22 mouse cellular contexts compared by ENCODE assay signal in genomic region chr10:56841973-56842372, GRCm38 (mm10).
"Had no signal": no experiment of that assay in that cellular context is flagged by ENCODE, and none has a peak within 500 bp of the region (broad histone marks: within the 10 kb centered on the region; RNA-seq: fewer than 3 reads in every experiment).

No protein-coding gene starts in this region.

- H3K27ac ChIP-seq: kidney, embryonic 15.5 days; limb, embryonic 10.5 days; limb, embryonic 13.5 days; liver, embryonic 12.5 days; liver, embryonic 15.5 days; midbrain, embryonic 10.5 days; neural tube, embryonic 12.5 days; neural tube, embryonic 15.5 days; stomach, postnatal 0 days had no signal

- DNase-seq: kidney, adult 8-10 months; kidney, postnatal 10 days; kidney, postnatal 36 days; liver; lung, embryonic 14.5 days; lung, postnatal 10 days; right cerebral cortex, adult 18-20 months; right cerebral cortex, postnatal 14 days; right cerebral cortex, postnatal 4 days; thymus, adult 2 months; thymus, postnatal 14 days; thymus, postnatal 4 days had no signal

- H3K4me3 ChIP-seq: kidney, embryonic 15.5 days; limb, embryonic 10.5 days; limb, embryonic 13.5 days; liver, embryonic 12.5 days; liver, embryonic 15.5 days; megakaryocyte, embryonic 14.5 days; midbrain, embryonic 10.5 days; neural tube, embryonic 12.5 days; neural tube, embryonic 15.5 days had no signal
